Mouse (Mus musculus): ENCODE results near the gene Rhoa. TPM values are rescaled to one million over a fixed set of nuclear protein-coding genes. Genes with fewer than 3 reads are reported as not detected.

Gene Rhoa
- total RNA-seq (2023; ENCODE audit: inconsistent age), result 469 to 484 TPM (median 479 TPM) in 4 replicates

GRCm38 (mm10) chr9:108305629-108306520, at the start of gene Rhoa, which contains the start of gene Tcta:
Gene Rhoa, plus strand, starts transcription at chr9:108306129.
Gene Tcta, minus strand, starts transcription at chr9:108306160.

GRCm38 (mm10) chr9:108263690-108264190, 42.2 kb upstream of the Rhoa start, which contains the start of gene Dag1:
Gene Dag1, minus strand, starts transcription at chr9:108263958.

DNA sequence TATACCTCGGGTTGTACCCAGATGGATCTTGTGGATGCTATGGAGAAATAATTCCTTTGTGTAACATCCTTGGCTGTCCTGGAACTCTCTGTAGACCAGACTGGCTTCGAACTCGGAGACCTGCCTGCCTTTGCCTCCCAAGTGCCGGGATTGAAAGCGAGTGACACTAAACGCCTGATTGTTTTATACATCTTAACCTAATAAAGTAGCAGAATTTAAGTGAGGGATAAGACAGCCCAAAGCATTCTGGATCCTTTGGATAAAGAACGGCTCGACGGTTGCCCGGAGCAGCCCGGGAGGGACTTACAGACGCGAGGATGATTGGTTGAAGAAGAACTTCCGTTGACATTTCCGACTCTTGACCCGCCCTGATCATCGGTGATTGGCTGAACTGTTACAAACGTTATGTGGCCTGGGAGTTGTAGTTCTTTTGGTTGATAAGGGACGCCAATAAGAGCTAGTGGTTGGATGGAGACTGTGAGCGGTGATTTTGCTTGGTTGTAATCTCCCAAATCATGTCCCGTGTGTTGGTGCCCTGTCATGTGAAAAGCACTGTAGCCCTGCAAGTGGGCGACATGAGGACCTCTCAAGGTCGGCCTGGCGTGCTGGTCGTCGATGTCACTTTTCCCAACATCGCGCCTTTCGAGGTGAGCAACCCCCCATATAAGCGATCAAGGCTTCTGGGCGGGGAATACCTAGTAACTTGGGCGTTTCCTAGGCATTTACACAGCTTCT, 15.7 kb upstream of the Rhoa start, which contains the start of gene Nicn1:
Gene Nicn1, plus strand, starts transcription at position 414 of the 735 bp plus-strand sequence.

DNA sequence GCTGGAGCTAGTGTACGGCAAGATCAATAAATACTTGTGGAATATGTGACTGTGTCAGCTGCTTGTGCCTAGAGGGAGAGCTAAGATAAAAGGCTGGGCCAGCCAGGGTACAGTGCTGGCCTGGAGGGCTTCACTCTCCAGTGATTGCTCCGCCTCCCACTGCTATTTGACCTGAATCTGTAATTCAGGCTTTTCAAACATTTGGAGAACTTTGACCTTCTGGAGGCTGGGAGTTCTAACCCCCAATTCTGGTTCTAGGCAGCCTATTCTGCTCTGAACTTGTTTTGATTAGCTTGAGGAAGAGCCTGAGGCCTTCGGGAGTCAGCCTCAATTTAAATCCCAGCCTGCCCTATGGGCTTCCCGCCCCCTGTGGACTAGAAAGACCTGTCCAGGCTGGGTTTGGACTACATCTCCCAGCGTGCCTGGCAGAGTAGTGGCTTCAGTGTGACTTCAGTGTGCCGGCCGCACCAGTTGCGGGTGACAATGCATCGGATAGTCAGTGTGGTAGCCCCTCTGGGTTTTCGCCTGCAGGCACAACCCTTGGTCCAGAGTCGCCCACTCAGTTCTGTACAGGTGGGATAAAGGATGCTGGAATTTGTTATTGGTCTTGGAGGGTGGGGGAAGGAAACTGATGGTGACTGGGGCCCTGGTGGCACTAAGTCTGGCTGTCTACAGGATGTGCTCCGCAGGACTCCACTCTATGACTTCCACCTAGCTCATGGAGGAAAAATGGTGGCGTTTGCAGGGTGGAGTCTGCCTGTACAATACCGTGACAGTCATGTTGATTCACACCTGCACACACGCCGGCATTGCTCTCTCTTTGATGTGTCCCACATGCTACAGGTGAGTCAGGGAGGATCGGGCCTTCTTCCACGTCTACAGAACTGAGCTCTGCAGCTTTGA, 9.2 kb upstream of the Rhoa start, which contains the start of gene Amt:
Gene Amt, plus strand, starts transcription at position 401 of the 903 bp plus-strand sequence.

DNA sequence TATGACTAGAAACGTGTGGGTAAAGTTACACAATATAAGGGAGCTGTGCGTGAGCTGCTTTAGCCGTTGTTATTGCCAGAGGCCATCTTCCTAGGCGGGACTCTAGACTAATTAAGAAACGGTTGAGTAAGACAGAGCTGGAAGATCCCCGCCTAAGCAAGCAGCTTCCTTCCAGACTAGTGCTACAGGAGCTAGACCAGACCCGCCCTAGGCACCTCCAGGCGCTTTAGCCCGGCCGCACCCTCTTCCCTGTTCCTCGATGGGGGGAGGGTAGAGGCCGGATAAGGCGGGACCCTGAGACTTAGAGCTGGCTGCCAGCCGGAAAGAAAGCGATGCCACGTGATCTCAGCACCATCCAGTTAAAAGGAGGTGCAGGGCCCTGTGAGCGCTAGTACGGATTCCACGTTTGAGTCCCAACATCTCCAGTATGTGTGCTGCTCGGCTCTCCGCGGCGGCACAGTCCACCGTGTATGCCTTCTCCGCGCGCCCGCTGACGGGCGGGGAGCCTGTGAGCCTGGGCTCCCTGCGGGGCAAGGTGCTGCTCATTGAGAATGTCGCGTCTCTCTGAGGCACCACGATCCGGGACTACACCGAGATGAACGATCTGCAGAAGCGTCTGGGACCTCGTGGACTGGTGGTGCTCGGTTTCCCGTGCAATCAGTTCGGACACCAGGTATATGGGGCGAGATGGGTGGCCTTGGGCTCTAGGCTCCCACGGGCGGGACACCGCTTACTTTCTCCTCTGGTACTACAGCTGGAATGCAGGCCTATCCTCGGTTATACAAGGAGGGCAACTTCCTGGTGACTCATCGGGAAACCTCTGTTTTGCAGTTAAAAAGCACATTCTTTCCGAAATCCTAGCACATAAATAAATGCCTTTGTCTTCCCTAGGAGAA, 33.2 kb downstream of the Rhoa start, which contains the start of gene Gpx1:
Gene Gpx1, plus strand, starts transcription at position 18 of the 896 bp plus-strand sequence.

DNA sequence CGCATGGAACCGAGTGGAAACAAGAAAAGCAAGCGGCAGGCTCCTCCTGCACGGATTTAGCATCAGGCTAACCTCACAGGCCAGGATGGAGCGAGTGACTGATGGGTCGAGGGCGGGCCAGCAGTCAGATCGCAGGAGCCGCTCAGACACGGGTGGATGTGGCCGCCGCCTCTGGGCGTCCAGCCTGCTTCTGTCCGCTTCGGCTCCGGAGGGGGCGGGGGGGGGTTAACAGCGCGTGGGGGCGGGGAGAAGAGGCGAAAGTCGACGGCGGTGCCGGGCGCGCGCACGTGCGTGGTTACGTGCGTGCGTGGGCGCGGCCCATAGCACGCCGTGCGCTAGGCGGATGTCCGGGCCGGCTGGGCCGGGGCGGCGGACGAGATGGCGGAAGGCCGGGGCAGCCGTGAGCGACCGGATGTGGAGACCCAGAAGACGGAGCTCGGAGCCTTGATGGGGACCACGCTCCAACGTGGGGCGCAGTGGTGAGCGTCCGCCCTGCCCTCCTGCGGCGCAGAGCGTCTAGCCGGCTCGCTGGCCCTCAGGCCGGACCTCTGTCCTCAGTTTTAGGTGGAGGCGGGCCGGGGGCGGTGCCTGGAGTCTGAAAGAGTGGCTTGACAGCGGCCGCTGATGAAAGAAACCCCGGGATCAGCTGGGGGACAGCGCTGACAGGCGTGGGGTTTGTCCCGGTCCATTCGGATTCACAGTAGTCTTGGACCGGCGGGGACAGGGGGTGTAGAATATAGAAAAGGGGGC, 41.8 kb downstream of the Rhoa start, which contains the start of gene Usp4:
Gene Usp4, plus strand, starts transcription at position 314 of the 750 bp plus-strand sequence.

Other genes with a start within 250 kb of the Rhoa start
- 0.24 to 0.61 TPM in 2 of 4 replicates, not detected in the others for gene Mst1, start 225.7 kb upstream of the Rhoa start, total RNA-seq (2023; ENCODE audit: inconsistent age)
- gene Rnf123, start 222.8 kb upstream of the Rhoa start, total RNA-seq (2023; ENCODE audit: inconsistent age), result 221 to 235 TPM (median 235 TPM) in 4 replicates
- gene Apeh, start 211.5 kb upstream of the Rhoa start, total RNA-seq (2023; ENCODE audit: inconsistent age), result 132 to 156 TPM (median 150 TPM) in 4 replicates
- gene Bsn, start 115.7 kb upstream of the Rhoa start, total RNA-seq (2023; ENCODE audit: inconsistent age), result 0.13 to 0.32 TPM (median 0.20 TPM) in 4 replicates
- 21.2 to 24.3 TPM (median 22.8 TPM) in 4 replicates for gene Dag1, start 42.2 kb upstream of the Rhoa start, total RNA-seq (2023; ENCODE audit: inconsistent age)
- gene Nicn1, start 15.7 kb upstream of the Rhoa start, total RNA-seq (2023; ENCODE audit: inconsistent age), result 6.8 to 8.9 TPM (median 8.2 TPM) in 4 replicates
- gene Amt, start 9.3 kb upstream of the Rhoa start, total RNA-seq (2023; ENCODE audit: inconsistent age), result 1.9 to 3.7 TPM (median 3.2 TPM) in 4 replicates
- 9.0 to 13.3 TPM (median 11.3 TPM) in 4 replicates for gene Tcta, start within 50 bp of the Rhoa start, total RNA-seq (2023; ENCODE audit: inconsistent age)
- 326 to 331 TPM (median 330 TPM) in 4 replicates for gene Gpx1, start 32.8 kb downstream of the Rhoa start, total RNA-seq (2023; ENCODE audit: inconsistent age)
- 170 to 178 TPM (median 173 TPM) in 4 replicates for gene Usp4, start 41.7 kb downstream of the Rhoa start, total RNA-seq (2023; ENCODE audit: inconsistent age)
- gene 1700102P08Rik, start 86.7 kb downstream of the Rhoa start, total RNA-seq (2023; ENCODE audit: inconsistent age), result 5.1 to 8.1 TPM (median 5.3 TPM) in 4 replicates
- gene Ccdc36, start 122.4 kb downstream of the Rhoa start, total RNA-seq (2023; ENCODE audit: inconsistent age), result not detected in 4 replicates
- not detected in 4 replicates for gene BC048562, start 130.4 kb downstream of the Rhoa start, total RNA-seq (2023; ENCODE audit: inconsistent age)
- gene Ccdc71, start 154.4 kb downstream of the Rhoa start, total RNA-seq (2023; ENCODE audit: inconsistent age), result 26.7 to 37.4 TPM (median 30.9 TPM) in 4 replicates
- gene Klhdc8b, start 155.5 kb downstream of the Rhoa start, total RNA-seq (2023; ENCODE audit: inconsistent age), result 2.2 to 5.0 TPM (median 4.3 TPM) in 4 replicates
- 0.27 to 0.93 TPM (median 0.32 TPM) in 3 of 4 replicates, not detected in the other for gene Lamb2, start 173.6 kb downstream of the Rhoa start, total RNA-seq (2023; ENCODE audit: inconsistent age)
- 286 to 324 TPM (median 289 TPM) in 4 replicates for gene Usp19, start 184.5 kb downstream of the Rhoa start, total RNA-seq (2023; ENCODE audit: inconsistent age)
- gene Qars, start 201.6 kb downstream of the Rhoa start, total RNA-seq (2023; ENCODE audit: inconsistent age), result 184 to 210 TPM (median 200 TPM) in 4 replicates
- gene Qrich1, start 210.7 kb downstream of the Rhoa start, total RNA-seq (2023; ENCODE audit: inconsistent age), result 213 to 222 TPM (median 216 TPM) in 4 replicates

All from B cell, adult (primary cell).